In the genomic region with DNA sequence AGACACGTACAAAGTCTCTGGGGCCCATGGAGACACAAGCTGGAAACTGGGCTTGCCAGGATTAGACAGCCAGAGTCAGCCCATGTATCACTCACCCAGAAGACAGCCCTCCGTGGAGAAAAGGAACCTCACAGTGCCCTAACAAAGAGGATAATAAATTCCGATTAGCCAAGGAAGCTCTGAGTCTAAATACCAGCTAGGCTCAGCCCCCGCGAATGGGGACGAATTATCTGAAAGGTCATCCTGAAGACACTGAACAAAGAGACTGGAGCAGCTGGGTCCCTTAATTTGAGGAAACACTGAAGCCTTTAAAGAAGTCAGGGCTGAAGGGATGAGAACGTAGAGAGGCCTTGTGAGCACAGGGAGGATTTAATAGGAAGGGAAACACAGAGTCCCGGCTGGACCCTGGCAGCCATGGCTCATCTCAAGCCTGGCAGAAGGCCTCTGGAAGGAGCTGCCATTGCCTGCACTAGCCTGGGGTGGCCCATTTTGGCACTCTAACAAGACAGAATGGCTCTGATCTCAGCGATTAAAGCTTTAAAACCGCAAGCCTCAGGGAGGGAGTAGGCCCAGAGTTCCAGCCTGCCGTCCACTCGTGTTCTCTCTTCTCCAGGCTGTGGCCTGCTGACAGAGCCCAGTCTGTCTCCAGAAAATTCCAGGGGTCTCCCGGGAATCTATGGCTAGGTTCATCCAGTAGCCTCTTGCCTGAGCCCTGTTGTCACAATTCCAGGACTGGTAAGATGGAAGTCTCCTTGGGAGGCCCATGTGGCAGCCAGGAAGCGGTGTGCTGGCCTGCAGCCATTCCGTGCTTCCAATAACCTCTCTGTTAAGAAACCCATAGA, we compare ENCODE assay signal across 8 mouse cellular contexts.
A peak's percentile ranks its signal among the peaks of the same experiment; 100 is the strongest.
DNase-seq lines count a peak whose midpoint lies in the region; ATAC-seq lines count a peak whose summit lies in the region.

No protein-coding gene starts in this region.

- H3K4me3 ChIP-seq in kidney, embryonic 14.5 days (ENCODE audit: low read length) = no peak overlapping the region
- H3K4me3 ChIP-seq in brown adipose tissue, adult 24 weeks (ENCODE audit: insufficient read depth, low read depth, low read length) = no peak overlapping the region
- H3K4me3 ChIP-seq in forebrain, embryonic 14.5 days (ENCODE audit: low read depth, low read length) = no peak overlapping the region
- no peak overlapping the region for H3K4me3 ChIP-seq in midbrain, embryonic 13.5 days (replicated peaks)

- no peaks in the 10 kb centered on the region for H3K36me3 ChIP-seq in kidney, embryonic 14.5 days (ENCODE audit: control insufficient read depth, insufficient read depth, low read length)
- H3K36me3 ChIP-seq in forebrain, embryonic 14.5 days (ENCODE audit: control insufficient read depth, insufficient read depth, low read length) = no peaks in the 10 kb centered on the region
- no peaks in the 10 kb centered on the region for H3K36me3 ChIP-seq in midbrain, embryonic 13.5 days

- DNase-seq in kidney, adult 8-10 months = no peak
- DNase-seq in forebrain, embryonic 14.5 days (ENCODE audit: low spot score) = peak; percentile 46
- DNase-seq in T-cell, adult 2 months (ENCODE audit: low spot score) = no peak
- DNase-seq in left cerebral cortex, adult 18-20 months (ENCODE audit: low spot score in 2 of 2) = no peak
- no peak for DNase-seq in right cerebral cortex, postnatal 4 days

- H3K9ac ChIP-seq in kidney, embryonic 14.5 days (ENCODE audit: low read depth, low read length) = no peak overlapping the region
- no peak overlapping the region for H3K9ac ChIP-seq in forebrain, embryonic 14.5 days (ENCODE audit: low read length)
- no peak overlapping the region for H3K9ac ChIP-seq in midbrain, embryonic 13.5 days (replicated peaks)

- 49% methylated on average over 15 of the region's 15 CpGs for WGBS in kidney, embryonic 14.5 days
- 44% methylated on average over 15 of the region's 15 CpGs for WGBS in forebrain, embryonic 14.5 days
- 39% methylated on average over 15 of the region's 15 CpGs for WGBS in midbrain, embryonic 13.5 days

- no peaks in the 10 kb centered on the region for H3K9me3 ChIP-seq in kidney, embryonic 14.5 days (ENCODE audit: control insufficient read depth, low read length)
- H3K9me3 ChIP-seq in forebrain, embryonic 14.5 days (replicated peaks; ENCODE audit: control insufficient read depth, low read length) = no peaks in the 10 kb centered on the region
- H3K9me3 ChIP-seq in midbrain, embryonic 13.5 days = no peaks in the 10 kb centered on the region

- peak overlapping the region; percentile 47; the same call in 1 of the 2 replicates for H3K27ac ChIP-seq in kidney, embryonic 14.5 days (ENCODE audit: low read depth, low read length)
- peak overlapping the region; percentile 89 for H3K27ac ChIP-seq in brown adipose tissue, adult 24 weeks (replicated peaks; ENCODE audit: low read depth, low read length)
- H3K27ac ChIP-seq in forebrain, embryonic 14.5 days (ENCODE audit: low read depth, low read length) = no peak overlapping the region; the same call in 1 of the 2 replicates
- H3K27ac ChIP-seq in midbrain, embryonic 13.5 days = peak overlapping the region; percentile 81

- H3K4me2 ChIP-seq in kidney, embryonic 14.5 days (replicated peaks; ENCODE audit: low read depth, low read length) = no peak overlapping the region
- H3K4me2 ChIP-seq in forebrain, embryonic 14.5 days (ENCODE audit: low read length) = no peak overlapping the region
- H3K4me2 ChIP-seq in midbrain, embryonic 13.5 days (replicated peaks) = no peak overlapping the region

- peak; percentile 46; the same call in 1 of the 2 replicates for ATAC-seq in kidney, embryonic 14.5 days (ENCODE audit: low FRiP score, low TSS enrichment)
- ATAC-seq in forebrain, embryonic 14.5 days = peak; percentile 63
- ATAC-seq in midbrain, embryonic 13.5 days = peak; percentile 92

- H3K4me1 ChIP-seq in kidney, embryonic 14.5 days (ENCODE audit: control insufficient read depth, insufficient read depth, low read length) = no peaks in the 10 kb centered on the region
- H3K4me1 ChIP-seq in brown adipose tissue, adult 24 weeks (ENCODE audit: control insufficient read depth, insufficient read depth, insufficient read length, low read length) = 0 out of 2 replicates have a peak, but pooled peaks cover 3% of the 10 kb centered on the region
- H3K4me1 ChIP-seq in forebrain, embryonic 14.5 days (ENCODE audit: control insufficient read depth, insufficient read depth, low read length) = no peaks in the 10 kb centered on the region
- peaks cover 9% of the 10 kb centered on the region; the same call in 1 of the 2 replicates for H3K4me1 ChIP-seq in midbrain, embryonic 13.5 days (replicated peaks)

- no peaks in the 10 kb centered on the region for H3K27me3 ChIP-seq in kidney, embryonic 14.5 days (ENCODE audit: control insufficient read depth, insufficient read depth, low read length)
- H3K27me3 ChIP-seq in forebrain, embryonic 14.5 days (replicated peaks; ENCODE audit: control insufficient read depth, insufficient read depth, low read length) = no peaks in the 10 kb centered on the region
- no peaks in the 10 kb centered on the region for H3K27me3 ChIP-seq in midbrain, embryonic 13.5 days
